Mouse (Mus musculus): ENCODE results near the gene Tbx10.
"Not testable (repeated sequence)": the region's sequence is repeated elsewhere in the genome, so short reads cannot be mapped to it uniquely, and the experiment has no call there.

Gene Tbx10

GRCm38 (mm10) chr19:4004331-4004730 lies 11.8 kb downstream of the Tbx10 start:
- DNase-seq (ENCODE audit: low spot score): no peak

- no peak for DNase-seq (ENCODE audit: low spot score)
Measured at GRCm38 (mm10) chr19:4005091-4005490, 12.5 kb downstream of the Tbx10 start.

GRCm38 (mm10) chr19:4005971-4006370 lies 13.4 kb downstream of the Tbx10 start:
- no peak for DNase-seq (ENCODE audit: low spot score)

GRCm38 (mm10) chr19:4011086-4011485 lies 18.5 kb downstream of the Tbx10 start:
- no peak for DNase-seq (ENCODE audit: low spot score)

GRCm38 (mm10) chr19:4012432-4013022 lies 20.0 kb downstream of the Tbx10 start, which contains the start of gene Ndufv1:
Ndufv1 (minus strand) TSS chr19:4012806.
- peak; percentile 98 for DNase-seq (ENCODE audit: low spot score)

- DNase-seq (ENCODE audit: low spot score): no peak
Measured at GRCm38 (mm10) chr19:4013066-4013465, 20.5 kb downstream of the Tbx10 start.

- DNase-seq (ENCODE audit: low spot score): no peak
Measured at GRCm38 (mm10) chr19:4014802-4015201, 22.2 kb downstream of the Tbx10 start.

GRCm38 (mm10) chr19:4015635-4016034 lies 23.1 kb downstream of the Tbx10 start:
- no peak for DNase-seq (ENCODE audit: low spot score)

GRCm38 (mm10) chr19:4017921-4018587 lies 25.5 kb downstream of the Tbx10 start:
- no peak for DNase-seq (ENCODE audit: low spot score)

GRCm38 (mm10) chr19:4018743-4019583 lies 26.4 kb downstream of the Tbx10 start:
- DNase-seq (ENCODE audit: low spot score): peak; percentile 68

- DNase-seq (ENCODE audit: low spot score): no peak
Measured at GRCm38 (mm10) chr19:4023185-4023584, 30.6 kb downstream of the Tbx10 start.

GRCm38 (mm10) chr19:4027576-4027975 lies 35.0 kb downstream of the Tbx10 start:
- no peak for DNase-seq (ENCODE audit: low spot score)

GRCm38 (mm10) chr19:4032668-4033067 lies 40.1 kb downstream of the Tbx10 start:
- peak; percentile 58 for DNase-seq (ENCODE audit: low spot score)

- peak; percentile 76 for DNase-seq (ENCODE audit: low spot score)
Measured at GRCm38 (mm10) chr19:4033298-4033697, 40.7 kb downstream of the Tbx10 start.

GRCm38 (mm10) chr19:4033742-4034141 lies 41.2 kb downstream of the Tbx10 start:
- DNase-seq (ENCODE audit: low spot score): no peak

GRCm38 (mm10) chr19:4036327-4037045 lies 43.9 kb downstream of the Tbx10 start:
- DNase-seq (ENCODE audit: low spot score): no peak

GRCm38 (mm10) chr19:4037154-4037787 lies 44.7 kb downstream of the Tbx10 start:
- DNase-seq (ENCODE audit: low spot score): not testable (repeated sequence)

GRCm38 (mm10) chr19:4037788-4038232 lies 45.3 kb downstream of the Tbx10 start, which contains the start of gene Gstp1:
Gstp1 (minus strand) TSS chr19:4037985.
- peak; percentile 83 for DNase-seq (ENCODE audit: low spot score)

GRCm38 (mm10) chr19:4040941-4041340 lies 48.4 kb downstream of the Tbx10 start:
- not testable (repeated sequence) for DNase-seq (ENCODE audit: low spot score)

- not testable (repeated sequence) for DNase-seq (ENCODE audit: low spot score)
Measured at GRCm38 (mm10) chr19:4041500-4041899, 48.9 kb downstream of the Tbx10 start.

- no peak for DNase-seq (ENCODE audit: low spot score)
Measured at GRCm38 (mm10) chr19:4042124-4042523, 49.6 kb downstream of the Tbx10 start.
